Comparison of ENCODE assay signal across 13 mouse cellular contexts in the genomic region with DNA sequence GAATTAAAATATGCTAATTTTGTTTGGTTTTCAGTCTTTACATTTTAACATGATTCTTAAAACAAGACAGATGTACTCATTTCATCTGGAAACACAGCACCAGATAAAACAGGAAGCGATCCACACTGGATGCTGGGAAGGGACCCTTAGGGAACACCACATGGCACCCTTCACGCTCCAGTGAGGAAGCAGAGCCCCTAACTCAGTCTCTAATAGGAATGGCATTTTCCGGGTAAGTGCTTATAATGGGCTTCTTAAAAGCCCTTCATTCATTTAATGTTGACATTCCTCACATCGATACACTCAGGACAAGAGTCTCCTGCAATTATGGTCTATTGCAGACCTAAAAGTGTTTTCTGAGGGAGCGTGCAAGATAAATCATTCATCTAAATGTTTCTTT. TPM values are rescaled to one million over a fixed set of nuclear protein-coding genes. Genes with fewer than 3 reads are reported as not detected.
A peak's percentile ranks its signal among the peaks of the same experiment; 100 is the strongest.
DNase-seq lines count a peak whose midpoint lies in the region; ATAC-seq and TF ChIP-seq lines count a peak whose summit lies in the region.
"Had no signal": no experiment of that assay in that cellular context is flagged by ENCODE, and none has a peak within 500 bp of the region (broad histone marks: within the 10 kb centered on the region; RNA-seq: fewer than 3 reads in every experiment).

No protein-coding gene starts in this region.

- H3K9me3 ChIP-seq in forebrain, embryonic 11.5 days (ENCODE audit: control insufficient read depth, low read length), result no peaks in the 10 kb centered on the region
- no peaks in the 10 kb centered on the region for H3K9me3 ChIP-seq in forebrain, embryonic 10.5 days
- no peaks in the 10 kb centered on the region for H3K9me3 ChIP-seq in hindbrain, embryonic 16.5 days (ENCODE audit: control insufficient read depth, low read length)
- H3K9me3 ChIP-seq: limb, embryonic 12.5 days had no signal

- H3K27me3 ChIP-seq in forebrain, embryonic 11.5 days (ENCODE audit: control insufficient read depth, insufficient read depth, low read length), result no peaks in the 10 kb centered on the region
- H3K27me3 ChIP-seq in forebrain, embryonic 10.5 days (ENCODE audit: poor library complexity, severe bottlenecking), result no peaks in the 10 kb centered on the region
- no peaks in the 10 kb centered on the region for H3K27me3 ChIP-seq in hindbrain, embryonic 16.5 days (replicated peaks; ENCODE audit: control insufficient read depth, insufficient read depth, low read length)
- no peaks in the 10 kb centered on the region for H3K27me3 ChIP-seq in cerebellum, adult 2 months (ENCODE audit: control insufficient read depth, insufficient read depth, low read length)
- H3K27me3 ChIP-seq: limb, embryonic 12.5 days had no signal

- H3K4me2 ChIP-seq in forebrain, embryonic 11.5 days (ENCODE audit: low read depth, low read length, severe bottlenecking), result no peak overlapping the region
- H3K4me2 ChIP-seq in hindbrain, embryonic 16.5 days (ENCODE audit: low read length), result no peak overlapping the region
- H3K4me2 ChIP-seq: limb, embryonic 12.5 days had no signal

- H3K27ac ChIP-seq in forebrain, embryonic 11.5 days (ENCODE audit: low read depth, low read length), result no peak overlapping the region
- no peak overlapping the region for H3K27ac ChIP-seq in forebrain, embryonic 10.5 days
- H3K27ac ChIP-seq in hindbrain, embryonic 16.5 days (ENCODE audit: low read depth, low read length), result no peak overlapping the region
- H3K27ac ChIP-seq in cerebellum, adult 2 months (ENCODE audit: insufficient read depth, low read length), result no peak overlapping the region
- H3K27ac ChIP-seq: limb, embryonic 12.5 days had no signal

- no peaks in the 10 kb centered on the region for H3K4me1 ChIP-seq in forebrain, embryonic 11.5 days (replicated peaks; ENCODE audit: control insufficient read depth, insufficient read depth, low read length)
- H3K4me1 ChIP-seq in forebrain, embryonic 10.5 days, result 0 out of 2 replicates have a peak, but pooled peaks cover 3% of the 10 kb centered on the region
- H3K4me1 ChIP-seq in hindbrain, embryonic 16.5 days (ENCODE audit: control insufficient read depth, insufficient read depth, low read depth, low read length), result no peaks in the 10 kb centered on the region; the same call in 1 of the 2 replicates
- H3K4me1 ChIP-seq in cerebellum, adult 2 months (ENCODE audit: control insufficient read depth, insufficient read depth, low read length), result peaks cover 11% of the 10 kb centered on the region; the same call in 1 of the 2 replicates
- H3K4me1 ChIP-seq: limb, embryonic 12.5 days had no signal

- TF ChIP-seq CTCF in cerebellum, adult 2 months (IDR thresholded peaks at IDR 0.05; ENCODE audit: borderline replicate concordance, insufficient read depth, low read depth, low read length), result no peak

- DNase-seq in forebrain, embryonic 11.5 days (ENCODE audit: low spot score), result no peak
- no peak for DNase-seq in forebrain, embryonic 10.5 days (ENCODE audit: extremely low spot score, low spot score)
- DNase-seq in lung, postnatal 25 days (ENCODE audit: low spot score), result peak; percentile 21
- no peak for DNase-seq in lung, postnatal 10 days
- peak; percentile 68 for DNase-seq in retina, embryonic 14.5 days (ENCODE audit: low spot score)
- no peak for DNase-seq in urinary bladder, postnatal 4 days (ENCODE audit: low spot score in 2 of 2)
- DNase-seq in cerebellum, adult 2 months, result no peak
- DNase-seq: heart, postnatal 10 days; spleen, adult 18-20 months; thymus, postnatal 36 days had no signal

- peak; percentile 75 for ATAC-seq in forebrain, embryonic 11.5 days (replicated peaks; ENCODE audit: low FRiP score)
- ATAC-seq in hindbrain, embryonic 16.5 days, result peak; percentile 59; the same call in 1 of the 2 replicates
- ATAC-seq: intestine, embryonic 16.5 days had no signal

- TF ChIP-seq POLR2A in cerebellum, adult 2 months (IDR thresholded peaks at IDR 0.05; ENCODE audit: borderline replicate concordance, insufficient read depth, low read length), result no peak

- H3K4me3 ChIP-seq in forebrain, embryonic 11.5 days (ENCODE audit: low read depth, low read length), result no peak overlapping the region
- no peak overlapping the region for H3K4me3 ChIP-seq in forebrain, embryonic 10.5 days
- H3K4me3 ChIP-seq in hindbrain, embryonic 16.5 days (ENCODE audit: low read length), result no peak overlapping the region
- no peak overlapping the region for H3K4me3 ChIP-seq in cerebellum, adult 2 months (replicated peaks; ENCODE audit: insufficient read depth, low read depth, low read length)
- H3K4me3 ChIP-seq: limb, embryonic 12.5 days had no signal

- no peaks in the 10 kb centered on the region for H3K36me3 ChIP-seq in forebrain, embryonic 11.5 days (ENCODE audit: control insufficient read depth, insufficient read depth, low read length)
- H3K36me3 ChIP-seq in forebrain, embryonic 10.5 days (replicated peaks), result no peaks in the 10 kb centered on the region
- H3K36me3 ChIP-seq in hindbrain, embryonic 16.5 days (ENCODE audit: control insufficient read depth, insufficient read depth, low read length), result no peaks in the 10 kb centered on the region
- H3K36me3 ChIP-seq: limb, embryonic 12.5 days had no signal

- H3K9ac ChIP-seq in forebrain, embryonic 11.5 days (ENCODE audit: low read length), result no peak overlapping the region
- H3K9ac ChIP-seq in hindbrain, embryonic 16.5 days (ENCODE audit: low read depth, low read length), result no peak overlapping the region
- H3K9ac ChIP-seq: limb, embryonic 12.5 days had no signal

- 57% methylated on average over 5 of the region's 5 CpGs for WGBS in forebrain, embryonic 11.5 days
- WGBS in forebrain, embryonic 10.5 days, result 70% methylated on average over 5 of the region's 5 CpGs
- 51% methylated on average over 5 of the region's 5 CpGs for WGBS in hindbrain, embryonic 16.5 days
- WGBS in cerebellum, adult 2 months, result 74% methylated on average over 5 of the region's 5 CpGs

RNA-seq across cellular contexts. Expression of a gene that starts 27.6 kb away (rescaled TPM):
- polyA plus RNA-seq in forebrain, embryonic 11.5 days (2014; fragmentation: Nextera tagmentation; extraction: Ambion mirVana), result 7.6 and 8.8 TPM in 2 replicates
- 5.7 and 6.9 TPM in 2 replicates for polyA plus RNA-seq in forebrain, embryonic 10.5 days (2016; fragmentation: Nextera tagmentation; extraction: Ambion mirVana)
- polyA plus RNA-seq in hindbrain, embryonic 16.5 days (2015; fragmentation: Nextera tagmentation; extraction: Ambion mirVana), result 25.6 and 26.1 TPM in 2 replicates
- 65.5 and 69.4 TPM in 2 replicates for polyA plus RNA-seq in cerebellum, adult 2 months (2012; rRNA removed)

Comparison
In these comparisons a context has a peak if more than half of its experiments do, and no peak if none do; other contexts are left out.
1. DNase-seq: peak in lung, postnatal 25 days (single experiment) and retina, embryonic 14.5 days (single experiment); none in forebrain, embryonic 11.5 days (single experiment), forebrain, embryonic 10.5 days (single experiment), lung, postnatal 10 days (single experiment), urinary bladder, postnatal 4 days (0 of 2) and cerebellum, adult 2 months (0 of 2).